Mouse (Mus musculus): ENCODE measurements around the gene Olfr1373. TPM values are rescaled to one million over a fixed set of nuclear protein-coding genes. Genes with fewer than 3 reads are reported as not detected.

The Olfr1373 gene
- polyA plus RNA-seq, 1 experiment from 2014 or later, result not detected

GRCm38 (mm10) chr11:52099031-52099761, 46.1 kb downstream of the Olfr1373 start:
- Histone ChIP-seq H3K27ac (peak overlapping the region; percentile 99), H3K9me3 (replicated peaks) (no peaks in the 10 kb centered on the region), H3K27me3 (ENCODE audit: low read depth, poor library complexity, severe bottlenecking) (no peaks in the 10 kb centered on the region), H3K4me1 (peaks cover 29% of the 10 kb centered on the region), H3K4me3 (peak overlapping the region; percentile 91), H3K36me3 (peaks cover 14% of the 10 kb centered on the region)
- peak; percentile 89 for DNase-seq (ENCODE audit: low spot score)
- WGBS, result under 1% methylated on average over 72 of the region's 72 CpGs

- under 1% methylated on average over 53 of the region's 53 CpGs for WGBS
- H3K36me3 ChIP-seq, result peaks cover 14% of the 10 kb centered on the region
- DNase-seq (ENCODE audit: low spot score), result peak; percentile 97
- peak within 1 kb of the TSS; percentile 91 for H3K4me3 ChIP-seq
- H3K27ac ChIP-seq, result peak within 1 kb of the TSS; percentile 99
- H3K27me3 ChIP-seq (ENCODE audit: low read depth, poor library complexity, severe bottlenecking), result no peaks in the 10 kb centered on the region
- peaks cover 29% of the 10 kb centered on the region for H3K4me1 ChIP-seq
- H3K9me3 ChIP-seq (replicated peaks), result no peaks in the 10 kb centered on the region
These were observed 46.9 kb downstream of the Olfr1373 start, which contains the start of gene Ppp2ca for GRCm38 (mm10) chr11:52098398-52098946. Gene Ppp2ca, plus strand, starts transcription at chr11:52098681.

GRCm38 (mm10) chr11:52097596-52097995, 47.7 kb downstream of the Olfr1373 start:
- peak overlapping the region; percentile 91 for H3K4me3 ChIP-seq
- no peaks in the 10 kb centered on the region for H3K27me3 ChIP-seq (ENCODE audit: low read depth, poor library complexity, severe bottlenecking)
- H3K9me3 ChIP-seq (replicated peaks), result no peaks in the 10 kb centered on the region
- peak overlapping the region; percentile 99; the same call in 1 of the 2 replicates for H3K27ac ChIP-seq
- peaks cover 14% of the 10 kb centered on the region for H3K36me3 ChIP-seq
- no peak for DNase-seq (ENCODE audit: low spot score)
- 80% methylated on average over 2 of the region's 2 CpGs for WGBS
- H3K4me1 ChIP-seq, result peaks cover 29% of the 10 kb centered on the region

GRCm38 (mm10) chr11:52097016-52097415, 48.3 kb downstream of the Olfr1373 start:
- H3K27ac ChIP-seq, result no peak overlapping the region
- H3K9me3 ChIP-seq (replicated peaks), result no peaks in the 10 kb centered on the region
- no peaks in the 10 kb centered on the region for H3K27me3 ChIP-seq (ENCODE audit: low read depth, poor library complexity, severe bottlenecking)
- no peak overlapping the region for H3K4me3 ChIP-seq
- peaks cover 13% of the 10 kb centered on the region for H3K36me3 ChIP-seq
- H3K4me1 ChIP-seq, result peaks cover 29% of the 10 kb centered on the region
- DNase-seq (ENCODE audit: low spot score), result no peak
- WGBS, result 78% methylated on average over 3 of the region's 3 CpGs

Small RNA genes within 50 kb of the gene (microRNA-seq; reads per million reads assigned to microRNA genes)
- gene Gm24157 (0.88 reads per million), gene Mir3061 (26.4 reads per million, percentile 32 among the genes with 10 or more reads in this experiment)

Other genes with a start within 250 kb of the Olfr1373 start
- gene Cdkn2aipnl, start 177.9 kb downstream of the Olfr1373 start, polyA plus RNA-seq (2016; fragmentation: Nextera tagmentation; extraction: Ambion mirVana), result 132 and 141 TPM in 2 replicates
- gene Ube2b, start 144.8 kb downstream of the Olfr1373 start, polyA plus RNA-seq (2016; fragmentation: Nextera tagmentation; extraction: Ambion mirVana), result 213 and 227 TPM in 2 replicates
- 11.7 and 11.8 TPM in 2 replicates for gene Cdkl3, start 141.3 kb downstream of the Olfr1373 start, polyA plus RNA-seq (2016; fragmentation: Nextera tagmentation; extraction: Ambion mirVana)
- 89.8 and 92.2 TPM in 2 replicates for gene Ppp2ca, start 46.8 kb downstream of the Olfr1373 start, polyA plus RNA-seq (2016; fragmentation: Nextera tagmentation; extraction: Ambion mirVana)
- not detected in 2 replicates for gene Olfr1371, start 68.5 kb upstream of the Olfr1373 start, polyA plus RNA-seq (2016; fragmentation: Nextera tagmentation; extraction: Ambion mirVana)
- gene Skp1a, start 86.5 kb upstream of the Olfr1373 start, polyA plus RNA-seq (2016; fragmentation: Nextera tagmentation; extraction: Ambion mirVana), result 876 and 900 TPM in 2 replicates
- 24.4 and 41.7 TPM in 2 replicates for gene Tcf7, start 137.5 kb upstream of the Olfr1373 start, polyA plus RNA-seq (2016; fragmentation: Nextera tagmentation; extraction: Ambion mirVana)
- 203 and 211 TPM in 2 replicates for gene Vdac1, start 215.3 kb upstream of the Olfr1373 start, polyA plus RNA-seq (2016; fragmentation: Nextera tagmentation; extraction: Ambion mirVana)

All from limb, embryonic 10.5 days (tissue).